Mouse (Mus musculus) megakaryocyte, embryonic 14.5 days (primary cell): ENCODE data around the gene Serac1.

Source experiments
- FLI1 ChIP-seq: IDR thresholded peaks from 2 replicates; pipeline ENCODE4 v1.6.1; 2012; ENCODE audit warnings: low read length, inconsistent platforms, mixed read lengths
- GATA1 ChIP-seq: IDR thresholded peaks from 3 replicates; pipeline ENCODE4 v1.6.1; 2012; ENCODE audit warnings: mixed read lengths, low read length, inconsistent platforms, borderline replicate concordance

DNA sequence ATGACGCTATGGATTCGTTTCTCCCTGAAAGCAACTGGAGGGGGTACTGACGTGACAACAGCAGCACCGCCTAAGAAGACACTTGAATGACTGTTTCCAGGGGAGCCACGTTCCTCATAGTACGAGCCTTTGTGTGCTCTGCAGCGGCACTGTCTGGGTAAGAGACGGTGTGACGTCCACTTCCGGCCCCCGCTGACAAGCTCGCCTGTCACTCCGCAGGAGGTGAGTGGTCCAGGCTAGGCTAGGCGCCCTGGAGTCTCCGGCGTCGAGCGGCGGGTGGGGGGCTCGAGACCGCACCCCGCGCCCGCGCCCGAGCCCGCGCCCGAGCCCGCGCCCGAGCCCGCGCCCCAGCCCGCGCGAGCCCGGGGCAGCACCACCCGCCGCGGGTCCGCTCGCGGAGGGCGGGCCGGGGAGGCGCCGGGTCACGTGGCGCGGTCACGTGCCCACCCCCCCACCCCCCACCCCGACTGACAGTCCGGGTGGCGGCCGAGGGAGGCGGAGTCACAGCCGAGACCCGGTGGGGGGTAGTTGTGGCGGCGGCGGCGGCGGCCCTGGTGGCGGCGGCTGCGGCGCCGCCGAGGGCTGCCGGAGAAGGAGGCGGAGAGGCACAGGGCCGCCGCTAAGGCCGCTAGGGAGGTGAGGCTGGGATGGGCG, 26.9 kb upstream of the Serac1 start, which contains the start of gene Tulp4:
- TF ChIP-seq FLI1 = no peak
- TF ChIP-seq GATA1 = no peak
